Mouse (Mus musculus) heart, postnatal 36 days (tissue): ENCODE data around the gene Olfr1497. TPM values are rescaled to one million over a fixed set of nuclear protein-coding genes. Genes with fewer than 3 reads are reported as not detected.
"Not testable (repeated sequence)": the region's sequence is repeated elsewhere in the genome, so short reads cannot be mapped to it uniquely, and the experiment has no call there.

Experiments
- DNase-seq, 2 experiments: peaks; one replicate each; pipeline ENCODE4 v3.0.0; 2021 to 2022
- intact Hi-C: fragments of 180-260 bp; cut with DNase I; formaldehyde crosslinking; loops from one replicate; pipeline ENCODE4 v1.15.1; 2025
- total RNA-seq, 2 experiments: library from RNA; stranded (reverse); gene quantifications; 2 replicates each; pipeline ENCODE4 v1.2.3; 2021

The Olfr1497 gene
- total RNA-seq = not detected

GRCm38 (mm10) chr19:13798102-13798501 lies at the start of gene Olfr1497:
Olfr1497 (minus strand) TSS chr19:13798202.
- intact Hi-C loops = no loop called here
- no peak for DNase-seq

DNA sequence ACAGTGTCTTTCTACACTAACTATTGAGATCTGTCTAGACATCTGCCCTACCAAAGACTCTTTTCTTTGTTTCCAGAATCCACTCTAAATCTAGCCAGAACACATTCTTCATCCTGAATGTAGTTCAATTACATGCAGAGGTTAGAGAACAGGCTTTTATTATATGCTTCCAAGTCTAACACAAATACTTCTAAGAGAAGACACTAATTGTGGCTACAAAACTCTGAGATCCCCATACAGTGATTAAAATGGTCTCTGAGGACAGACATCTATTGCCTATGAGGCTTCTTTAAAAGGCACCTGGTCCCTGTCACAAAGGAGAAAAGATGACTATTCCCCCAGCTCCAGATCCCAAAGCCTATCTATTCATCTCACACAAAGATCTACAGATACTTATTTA lies 32.4 kb upstream of the Olfr1497 start, which contains the start of gene Olfr1500:
Gene Olfr1500 (minus strand): TSS at position 101 of the 400 bp plus-strand sequence.
- intact Hi-C loops = no loop called here

DNA sequence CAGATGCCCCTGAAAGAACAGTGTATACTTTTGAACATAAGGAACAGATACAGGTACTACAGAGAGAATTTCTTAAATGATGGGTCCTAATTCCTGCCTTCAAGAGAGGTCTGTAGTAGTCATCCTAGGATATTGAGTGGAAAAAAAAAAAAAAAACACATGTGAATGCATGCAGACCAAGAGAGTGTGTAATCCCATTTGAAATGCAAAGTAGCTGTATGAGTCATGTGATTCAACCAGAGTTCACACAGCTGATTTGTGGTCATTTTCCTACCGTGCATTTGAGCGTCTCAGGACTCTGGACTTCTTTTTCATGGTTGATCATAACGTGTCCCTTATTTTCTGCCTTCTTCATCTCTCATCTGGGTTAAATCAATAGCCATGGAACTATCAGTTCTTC lies 30.4 kb upstream of the Olfr1497 start:
- intact Hi-C loops = no loop called here

More for the DNA sequence above, 32.4 kb upstream of the Olfr1497 start, which contains the start of gene Olfr1500:
- no peak for DNase-seq

GRCm38 (mm10) chr19:13820847-13821246 lies 22.8 kb upstream of the Olfr1497 start:
- intact Hi-C loops = no loop called here

More for the DNA sequence above, 30.4 kb upstream of the Olfr1497 start:
- DNase-seq = no peak

DNA sequence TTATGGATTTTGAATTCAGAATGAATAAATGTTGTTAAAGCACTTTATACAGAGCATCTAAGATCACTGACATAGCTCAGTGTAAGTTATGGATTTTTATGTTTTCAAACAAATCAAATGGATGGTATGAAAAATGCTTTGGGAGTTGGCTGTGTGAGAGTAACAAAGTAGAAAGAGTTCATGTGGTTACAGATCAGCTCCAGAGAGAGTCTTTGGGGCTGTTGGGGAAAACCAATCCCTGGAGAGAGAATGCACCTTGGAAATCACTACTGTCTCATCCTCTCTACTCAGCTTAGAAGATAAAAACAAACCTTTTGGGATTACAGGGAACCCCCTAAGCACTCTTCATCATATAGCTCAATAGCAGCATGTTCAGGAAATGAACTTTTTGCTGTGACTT lies 21.3 kb upstream of the Olfr1497 start, which contains the start of gene Olfr1499:
Gene Olfr1499 (minus strand): TSS at position 101 of the 400 bp plus-strand sequence.
- DNase-seq = no peak
- intact Hi-C loops = no loop called here

More at GRCm38 (mm10) chr19:13820847-13821246, 22.8 kb upstream of the Olfr1497 start:
- DNase-seq = no peak

GRCm38 (mm10) chr19:13818827-13819226 lies 20.8 kb upstream of the Olfr1497 start:
- intact Hi-C loops = no loop called here
- no peak for DNase-seq

GRCm38 (mm10) chr19:13812823-13813222 lies 14.8 kb upstream of the Olfr1497 start:
- intact Hi-C loops = no loop called here
- DNase-seq = no peak

DNA sequence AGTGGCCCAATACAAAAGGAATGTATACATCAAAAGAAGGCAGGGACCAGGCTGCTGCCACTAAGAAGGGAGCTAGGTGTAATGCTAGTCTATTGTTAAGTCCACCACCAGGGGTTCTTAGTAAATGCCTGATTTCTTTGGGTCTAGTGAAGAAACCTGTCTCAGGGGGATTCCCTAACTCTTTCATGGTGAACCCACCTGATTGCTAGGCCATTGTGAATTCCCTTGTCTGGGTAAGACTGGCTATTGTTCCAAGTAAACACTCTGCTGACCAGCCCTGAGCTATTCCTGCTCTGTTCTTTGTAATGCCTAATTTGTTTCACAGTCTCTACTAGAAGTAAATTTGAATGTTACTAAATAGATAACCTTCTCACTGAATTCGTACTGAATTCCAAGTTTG lies 7.5 kb upstream of the Olfr1497 start:
- DNase-seq, intact Hi-C loops: not testable (repeated sequence)

DNA sequence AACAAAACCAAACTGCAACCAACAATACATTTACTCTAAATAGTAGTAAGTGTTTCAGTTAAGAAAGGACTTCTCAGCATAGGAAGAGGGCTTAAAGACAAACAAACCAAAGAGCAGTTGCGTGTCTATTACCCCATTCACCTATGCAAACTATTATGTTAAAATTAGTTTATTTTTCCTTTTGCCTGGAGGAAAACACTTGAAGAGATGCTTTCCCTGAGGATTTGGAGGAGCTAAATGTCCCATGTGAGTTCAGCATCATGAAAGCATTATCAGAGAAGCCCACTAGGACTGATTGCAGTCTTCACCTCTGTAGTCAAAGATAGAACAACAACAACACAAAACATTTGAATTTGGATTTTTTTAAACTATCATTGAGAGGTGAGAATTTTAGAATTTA lies 20.4 kb downstream of the Olfr1497 start, which contains the start of gene Olfr1496:
Gene Olfr1496 (plus strand): TSS at position 301 of the 400 bp plus-strand sequence.
- no peak for DNase-seq
- intact Hi-C loops = no loop called here

DNA sequence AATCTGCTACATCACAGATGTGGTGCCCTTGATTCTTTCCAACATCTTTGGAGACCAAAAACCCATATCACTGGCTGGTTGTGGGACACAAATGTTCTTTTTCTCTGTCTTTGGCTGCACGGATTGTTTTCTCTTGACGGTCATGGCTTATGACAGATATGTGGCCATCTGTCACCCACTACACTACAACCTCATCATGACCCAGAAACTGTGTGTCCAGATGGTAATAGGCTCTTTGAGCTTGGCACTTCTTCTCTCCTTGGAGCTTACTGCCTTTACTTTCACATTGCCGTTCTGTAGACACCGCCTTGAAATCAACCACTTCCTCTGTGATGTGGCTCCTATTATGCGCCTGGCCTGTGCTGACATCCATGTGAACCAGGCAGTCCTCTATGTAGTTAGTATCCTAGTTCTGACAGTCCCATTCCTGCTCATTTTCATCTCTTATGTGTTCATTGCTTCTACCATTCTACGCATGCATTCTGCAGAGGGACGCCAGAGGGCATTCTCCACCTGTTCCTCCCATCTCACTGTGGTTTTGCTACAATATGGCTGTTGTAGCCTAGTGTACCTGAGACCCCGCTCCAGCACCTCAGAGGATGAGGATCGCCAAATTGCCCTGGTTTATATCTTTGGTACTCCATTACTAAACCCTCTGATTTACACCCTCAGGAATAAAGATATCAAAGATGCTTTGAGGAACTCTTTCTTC lies 29.3 kb downstream of the Olfr1497 start:
- DNase-seq = no peak
- intact Hi-C loops = no loop called here

DNA sequence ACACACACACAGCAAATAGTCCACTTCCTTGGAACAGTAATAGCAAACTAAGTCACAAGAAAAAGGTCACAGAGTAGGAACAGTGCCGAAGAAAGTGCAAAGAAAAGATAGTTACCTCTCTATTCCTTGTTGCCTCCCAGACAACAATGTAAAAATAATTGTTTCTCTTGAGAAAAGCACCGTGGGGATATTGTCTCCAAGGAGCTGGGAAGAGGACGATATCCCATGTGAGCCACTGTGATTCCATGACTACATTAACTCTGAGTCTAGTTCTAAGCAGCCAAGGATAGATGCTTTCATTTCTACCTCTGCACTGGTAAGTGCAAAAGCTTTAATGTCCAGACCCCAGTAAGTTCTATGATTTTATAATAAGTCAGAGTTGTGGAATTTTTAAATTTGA lies 33.7 kb downstream of the Olfr1497 start, which contains the start of gene Olfr1495:
Gene Olfr1495 (plus strand): TSS at position 301 of the 400 bp plus-strand sequence.
- no peak for DNase-seq
- intact Hi-C loops = no loop called here

GRCm38 (mm10) chr19:13749366-13749765 lies 48.6 kb downstream of the Olfr1497 start:
- no peak for DNase-seq
- intact Hi-C loops = no loop called here

Other genes with a start within 250 kb of the Olfr1497 start
- gene Olfr1484, start 214.7 kb downstream of the Olfr1497 start, total RNA-seq = not detected
- not detected for gene Olfr1487, start 180.8 kb downstream of the Olfr1497 start, total RNA-seq
- gene Olfr1489, start 166.6 kb downstream of the Olfr1497 start, total RNA-seq = not detected
- gene Olfr1490, start 147.1 kb downstream of the Olfr1497 start, total RNA-seq = not detected
- gene Olfr1491, start 100.9 kb downstream of the Olfr1497 start, total RNA-seq = not detected
- not detected for gene Olfr1493-ps1, start 74.9 kb downstream of the Olfr1497 start, total RNA-seq
- not detected for gene Olfr1494, start 58.5 kb downstream of the Olfr1497 start, total RNA-seq
- not detected for gene Olfr1495, start 33.6 kb downstream of the Olfr1497 start, total RNA-seq
- gene Olfr1496, start 20.3 kb downstream of the Olfr1497 start, total RNA-seq = not detected
- not detected for gene Olfr1499, start 21.2 kb upstream of the Olfr1497 start, total RNA-seq
- not detected for gene Olfr1500, start 32.3 kb upstream of the Olfr1497 start, total RNA-seq
- not detected for gene Olfr1501, start 52.5 kb upstream of the Olfr1497 start, total RNA-seq
- gene Olfr1502, start 63.6 kb upstream of the Olfr1497 start, total RNA-seq = not detected
- gene Olfr1504, start 99.7 kb upstream of the Olfr1497 start, total RNA-seq = not detected
- not detected for gene Olfr1505, start 115.3 kb upstream of the Olfr1497 start, total RNA-seq